Mouse (Mus musculus) midbrain, embryonic 16.5 days (tissue): ENCODE measurements at regions not wholly inside any gene's neighbourhood (a gene's known extent, or its start where the extent isn't known, plus 50 kb on each side); places are given as distances from the start of the nearest gene placed in this dataset.

Experiments
- ATAC-seq: fragments of 200-750 bp; cut with Nextera tagmentation; 2 replicates; pipeline ENCODE4 v1.8.0; 2017; ENCODE audit warnings: moderate TSS enrichment
- H3K27ac ChIP-seq: fragments of 300-500 bp; sonication (generic); 2 replicates; pipeline ENCODE4 v1.5.1; 2014; ENCODE audit warnings: mild to moderate bottlenecking, low read length, mixed read lengths
- H3K27me3 ChIP-seq: fragments of 300-500 bp; sonication (generic); 2 replicates; pipeline ENCODE4 v1.6.1; 2014; ENCODE audit warnings: low read depth, low read length, mixed read lengths; ENCODE audit not compliant: control insufficient read depth, insufficient read depth
- H3K36me3 ChIP-seq: fragments of 300-500 bp; sonication (generic); 2 replicates; pipeline ENCODE4 v1.6.1; 2014; ENCODE audit warnings: mild to moderate bottlenecking, low read length, moderate library complexity, mixed read lengths; ENCODE audit not compliant: control insufficient read depth, insufficient read depth
- H3K4me1 ChIP-seq: fragments of 300-500 bp; sonication (generic); 2 replicates; pipeline ENCODE4 v1.6.1; 2014; ENCODE audit warnings: mild to moderate bottlenecking, low read length, mixed read lengths; ENCODE audit not compliant: control insufficient read depth, insufficient read depth
- H3K4me2 ChIP-seq: fragments of 300-500 bp; sonication (generic); 2 replicates; pipeline ENCODE4 v1.6.1; 2014; ENCODE audit warnings: mild to moderate bottlenecking, low read length, mixed read lengths
- H3K4me3 ChIP-seq: fragments of 300-500 bp; sonication (generic); 2 replicates; pipeline ENCODE4 v1.5.1; 2014; ENCODE audit warnings: low read depth, mild to moderate bottlenecking, low read length, moderate library complexity, mixed read lengths
- H3K9ac ChIP-seq: fragments of 300-500 bp; sonication (generic); 2 replicates; pipeline ENCODE4 v1.6.1; 2014; ENCODE audit warnings: low read depth, low read length, mixed read lengths
- H3K9me3 ChIP-seq: fragments of 300-500 bp; sonication (generic); replicated peaks from 2 replicates; pipeline ENCODE4 v1.6.1; 2014; ENCODE audit warnings: mild to moderate bottlenecking, low read length, mixed read lengths; ENCODE audit not compliant: control insufficient read depth, poor library complexity, severe bottlenecking
- WGBS: fragments of 180-500 bp; shearing (Covaris S2); extraction: QIAGEN DNeasy Blood & Tissue Kit; methylation state at CpG from one replicate; pipeline ENCODE4 v1.1.7; 2014; 5-methylcytosine and 5-hydroxymethylcytosine counted together

DNA sequence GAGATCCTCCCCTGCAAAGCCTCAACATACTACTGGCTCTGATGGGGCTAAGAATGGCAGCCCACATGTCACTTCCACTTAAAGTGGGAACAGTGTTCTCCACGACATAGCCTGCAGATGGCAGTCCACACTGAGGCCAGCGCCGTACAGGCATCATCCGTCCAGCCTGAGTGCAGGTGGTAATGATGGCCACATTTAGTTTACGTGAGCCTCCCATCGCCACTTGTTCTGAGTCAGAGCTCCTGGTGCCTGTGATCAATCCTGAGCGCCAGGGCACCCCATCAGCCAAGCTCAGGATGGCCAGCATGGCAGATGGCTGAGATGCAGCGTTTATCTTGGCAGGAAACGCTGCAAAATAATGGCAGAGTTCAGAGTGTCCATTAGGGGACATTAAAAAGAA, 159.6 kb downstream of the Adgrd1 start:
- Histone ChIP-seq H3K36me3 (no peaks in the 10 kb centered on the region), H3K9me3 (no peaks in the 10 kb centered on the region), H3K4me3 (no peak overlapping the region), H3K9ac (no peak overlapping the region), H3K4me2 (no peak overlapping the region), H3K27ac (no peak overlapping the region), H3K4me1 (no peaks in the 10 kb centered on the region), H3K27me3 (no peaks in the 10 kb centered on the region)
- ATAC-seq, result no peak
- WGBS, result 70% methylated on average over 9 of the region's 9 CpGs

DNA sequence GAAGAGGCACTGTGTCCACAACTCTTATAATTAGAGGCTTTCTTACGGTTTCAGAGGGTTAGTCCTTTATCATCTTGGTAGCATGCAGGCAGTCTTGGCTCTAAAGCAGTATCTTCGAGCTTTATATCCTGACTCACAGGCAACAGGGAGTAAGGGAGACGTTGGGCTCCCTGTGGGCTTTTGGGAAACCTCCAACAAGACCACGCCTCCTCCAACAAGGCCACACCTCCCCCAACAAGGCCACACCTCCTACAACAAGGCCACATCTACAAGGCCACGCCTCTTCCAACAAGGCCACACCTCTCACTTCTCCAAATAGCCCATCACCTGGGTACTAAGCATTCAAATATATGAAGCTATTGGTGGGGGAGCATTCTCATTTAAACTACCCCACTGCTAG, 160.7 kb downstream of the Adgrd1 start:
- H3K27me3 ChIP-seq, result no peaks in the 10 kb centered on the region
- H3K9me3 ChIP-seq, result no peaks in the 10 kb centered on the region
- no peak overlapping the region for H3K9ac ChIP-seq
- no peak overlapping the region for H3K27ac ChIP-seq
- 67% methylated on average over 5 of the region's 5 CpGs for WGBS
- no peaks in the 10 kb centered on the region for H3K36me3 ChIP-seq
- H3K4me1 ChIP-seq, result no peaks in the 10 kb centered on the region
- no peak overlapping the region for H3K4me2 ChIP-seq
- H3K4me3 ChIP-seq, result no peak overlapping the region
- no peak for ATAC-seq

DNA sequence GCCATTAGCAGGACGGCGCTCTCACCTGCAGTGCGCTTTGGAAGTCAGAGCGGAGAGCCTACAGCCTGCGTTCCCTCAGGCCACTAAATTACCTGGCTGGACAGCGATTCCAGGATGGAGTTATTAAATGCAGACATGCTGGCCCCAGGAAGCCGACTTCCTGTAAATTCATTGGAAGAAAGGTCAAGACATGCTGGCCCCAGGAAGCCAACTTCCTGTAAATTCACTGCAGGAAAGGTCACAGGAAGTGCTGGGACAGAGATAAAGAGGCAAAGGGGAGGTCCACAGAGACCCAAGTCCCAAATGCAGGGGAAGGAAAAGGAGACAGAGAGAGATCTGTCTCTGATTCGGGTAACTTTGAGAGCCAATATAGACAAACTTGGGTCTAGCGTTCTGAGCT, 164.1 kb downstream of the Adgrd1 start:
- Histone ChIP-seq H3K4me1 (no peaks in the 10 kb centered on the region), H3K9me3 (no peaks in the 10 kb centered on the region), H3K36me3 (no peaks in the 10 kb centered on the region), H3K9ac (no peak overlapping the region), H3K4me2 (no peak overlapping the region), H3K27me3 (no peaks in the 10 kb centered on the region; the same call in 1 of the 2 replicates), H3K4me3 (no peak overlapping the region), H3K27ac (no peak overlapping the region)
- 82% methylated on average over 9 of the region's 9 CpGs for WGBS
- ATAC-seq, result no peak

DNA sequence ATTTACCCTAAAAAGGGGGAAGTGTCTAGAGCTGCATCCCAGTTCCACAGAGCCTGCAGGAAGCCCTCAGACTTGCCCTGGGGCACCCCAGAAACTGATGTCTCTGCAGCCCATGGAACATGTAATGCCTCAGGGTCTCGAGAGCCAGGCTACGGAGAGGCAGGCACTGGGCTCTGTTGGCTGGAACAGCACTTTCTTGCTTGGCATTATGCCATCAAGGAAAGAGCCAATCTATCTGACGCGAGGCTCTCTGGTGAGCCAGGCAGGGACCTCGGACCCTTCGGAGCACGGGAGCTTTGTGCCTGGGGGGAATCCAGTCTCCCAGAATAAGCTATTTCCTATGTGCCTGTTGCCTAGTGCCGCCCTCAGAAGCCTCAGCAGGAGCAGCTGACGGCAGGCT, 166.6 kb downstream of the Adgrd1 start:
- ATAC-seq, result no peak
- Histone ChIP-seq H3K9me3 (no peaks in the 10 kb centered on the region), H3K4me3 (no peak overlapping the region), H3K27me3 (no peaks in the 10 kb centered on the region; the same call in 1 of the 2 replicates), H3K4me2 (no peak overlapping the region), H3K36me3 (no peaks in the 10 kb centered on the region), H3K9ac (no peak overlapping the region), H3K4me1 (no peaks in the 10 kb centered on the region), H3K27ac (no peak overlapping the region)
- WGBS, result 41% methylated on average over 9 of the region's 9 CpGs

DNA sequence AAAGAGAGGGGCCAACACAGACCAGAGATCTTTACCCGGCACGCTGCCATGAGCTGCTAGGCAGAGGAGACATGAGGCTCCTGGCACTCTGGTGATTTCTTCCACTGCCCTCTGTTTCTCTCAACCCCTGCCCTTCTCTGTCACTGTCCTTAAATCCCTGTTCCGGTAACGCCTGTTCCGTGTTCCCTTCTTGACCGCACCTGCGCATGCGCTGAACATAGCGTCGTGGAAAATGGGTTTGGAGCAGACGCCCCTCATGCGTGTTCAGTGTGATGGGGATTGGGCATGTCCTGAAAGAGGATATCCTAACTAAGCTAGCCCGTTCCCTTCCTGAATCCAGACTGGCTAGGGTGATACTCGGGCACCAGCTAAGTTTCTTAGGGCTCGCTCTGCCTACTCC, 167.8 kb downstream of the Adgrd1 start:
- WGBS, result 94% methylated on average over 15 of the region's 15 CpGs
- Histone ChIP-seq H3K27ac (no peak overlapping the region), H3K4me3 (no peak overlapping the region), H3K27me3 (no peaks in the 10 kb centered on the region; the same call in 1 of the 2 replicates), H3K4me2 (no peak overlapping the region), H3K4me1 (no peaks in the 10 kb centered on the region), H3K9me3 (no peaks in the 10 kb centered on the region), H3K36me3 (no peaks in the 10 kb centered on the region), H3K9ac (no peak overlapping the region)
- no peak for ATAC-seq

DNA sequence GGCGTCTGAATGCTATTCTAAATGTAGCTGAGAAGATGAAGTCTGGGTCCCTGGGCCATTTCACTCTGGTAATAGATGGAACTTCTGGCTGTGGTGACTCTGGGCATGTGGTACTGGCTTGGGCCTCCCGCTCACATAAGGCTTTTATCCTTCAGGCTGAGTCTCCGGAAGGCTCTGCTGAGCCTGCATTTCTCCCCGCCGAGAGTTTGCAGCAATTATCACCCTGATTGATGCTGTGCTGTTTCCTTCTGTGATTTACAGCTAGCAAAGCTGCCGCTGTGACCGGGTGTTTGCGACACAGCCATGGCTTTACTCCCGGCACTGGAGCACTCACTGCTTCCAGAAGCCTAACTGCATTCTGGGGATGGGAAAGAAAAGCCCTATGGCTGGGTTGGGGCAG, 171.9 kb downstream of the Adgrd1 start:
- Histone ChIP-seq H3K36me3 (no peaks in the 10 kb centered on the region), H3K9me3 (no peaks in the 10 kb centered on the region), H3K4me1 (peaks cover 11% of the 10 kb centered on the region), H3K27me3 (no peaks in the 10 kb centered on the region; the same call in 1 of the 2 replicates), H3K9ac (no peak overlapping the region), H3K4me2 (no peak overlapping the region), H3K4me3 (no peak overlapping the region), H3K27ac (no peak overlapping the region)
- no peak for ATAC-seq
- 68% methylated on average over 9 of the region's 9 CpGs for WGBS

DNA sequence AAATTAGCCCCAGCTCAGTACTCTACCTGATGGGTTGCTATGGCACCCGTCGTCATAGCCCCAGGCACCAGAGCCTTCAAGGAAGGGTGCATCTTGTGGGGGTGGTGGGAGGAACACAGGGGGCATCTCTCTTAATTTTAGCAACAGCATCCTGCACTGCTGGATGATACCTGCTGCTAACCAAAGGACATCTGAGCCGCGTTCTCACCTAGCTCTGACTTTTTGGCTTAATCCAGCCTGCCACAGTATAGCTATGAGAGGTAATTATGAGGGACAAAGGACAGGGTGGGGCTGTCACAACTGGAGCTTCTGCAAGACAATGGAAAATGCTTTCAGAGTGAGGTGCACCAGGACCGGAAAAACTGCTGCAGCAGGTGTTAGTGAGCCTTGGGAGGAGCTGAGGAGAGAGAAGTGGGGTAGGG, 173.5 kb downstream of the Adgrd1 start:
- Histone ChIP-seq H3K9me3 (no peaks in the 10 kb centered on the region), H3K9ac (peak overlapping the region; percentile 28; the same call in 1 of the 2 replicates), H3K4me1 (peaks cover 11% of the 10 kb centered on the region), H3K36me3 (no peaks in the 10 kb centered on the region), H3K27ac (no peak overlapping the region; the same call in 1 of the 2 replicates), H3K4me3 (no peak overlapping the region), H3K27me3 (no peaks in the 10 kb centered on the region), H3K4me2 (no peak overlapping the region)
- WGBS, result 16% methylated on average over 5 of the region's 5 CpGs
- ATAC-seq, result no peak

DNA sequence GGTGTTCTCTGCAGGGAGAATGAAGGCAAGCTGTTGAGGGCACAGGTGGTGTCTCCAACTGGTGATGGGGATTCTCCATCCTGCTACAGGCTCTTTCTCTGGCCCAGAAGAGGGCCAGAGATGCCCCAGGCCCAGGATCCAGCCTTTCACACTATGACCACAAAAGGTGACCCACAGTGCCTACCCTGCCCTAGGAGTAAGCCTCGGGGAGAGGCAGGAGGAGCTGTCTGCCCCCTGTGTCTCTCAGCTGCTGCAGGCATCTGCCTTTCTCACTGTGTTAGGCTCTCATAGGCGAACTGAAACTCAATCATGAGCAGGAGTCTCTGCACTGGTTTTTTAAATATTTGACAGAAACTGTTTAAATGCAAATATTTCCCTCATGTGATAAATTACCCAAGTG, 184.9 kb downstream of the Adgrd1 start:
- WGBS, result 35% methylated on average over 2 of the region's 2 CpGs

DNA sequence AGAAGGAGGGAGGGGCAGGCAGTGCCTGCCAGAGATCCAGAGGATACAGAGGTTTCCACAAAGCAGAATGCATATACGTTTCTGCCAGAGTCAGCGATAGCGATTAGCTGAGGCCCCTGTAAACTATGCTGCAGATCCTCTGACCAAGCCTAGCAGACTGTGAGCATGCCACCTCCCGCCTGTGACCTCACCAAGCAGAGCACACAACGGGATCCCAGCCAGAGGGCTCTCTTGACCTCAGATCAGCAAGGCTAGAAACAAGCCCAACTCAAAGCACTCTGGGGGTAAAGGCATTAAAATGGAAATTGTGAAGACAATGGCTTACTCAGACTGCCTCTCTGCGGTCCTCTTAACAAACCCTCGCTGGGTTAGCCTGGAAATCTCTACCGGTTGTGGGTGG, 185.6 kb downstream of the Adgrd1 start:
- no peaks in the 10 kb centered on the region for H3K9me3 ChIP-seq
- peaks cover 12% of the 10 kb centered on the region for H3K4me1 ChIP-seq
- no peak overlapping the region for H3K4me2 ChIP-seq
- no peak overlapping the region for H3K4me3 ChIP-seq
- 4% methylated on average over 8 of the region's 8 CpGs for WGBS
- H3K27ac ChIP-seq, result peak overlapping the region; percentile 34; the same call in 1 of the 2 replicates
- no peak overlapping the region for H3K9ac ChIP-seq
- ATAC-seq, result no peak
- no peaks in the 10 kb centered on the region for H3K27me3 ChIP-seq
- no peaks in the 10 kb centered on the region for H3K36me3 ChIP-seq

More for the DNA sequence above, 184.9 kb downstream of the Adgrd1 start:
- H3K9ac ChIP-seq, result no peak overlapping the region
- H3K27me3 ChIP-seq, result no peaks in the 10 kb centered on the region
- no peak overlapping the region for H3K4me2 ChIP-seq
- no peaks in the 10 kb centered on the region for H3K36me3 ChIP-seq
- no peak overlapping the region for H3K4me3 ChIP-seq
- H3K27ac ChIP-seq, result no peak overlapping the region; the same call in 1 of the 2 replicates
- no peaks in the 10 kb centered on the region for H3K9me3 ChIP-seq
- peaks cover 12% of the 10 kb centered on the region for H3K4me1 ChIP-seq
- ATAC-seq, result no peak
